Mouse (Mus musculus): ENCODE measurements around the gene Mical2. TPM values are rescaled to one million over a fixed set of nuclear protein-coding genes. Genes with fewer than 3 reads are reported as not detected.
A peak's percentile ranks its signal among the peaks of the same experiment; 100 is the strongest.

Gene Mical2
- polyA plus RNA-seq, 1 experiment from 2014 or later, result 1.5 TPM

DNA sequence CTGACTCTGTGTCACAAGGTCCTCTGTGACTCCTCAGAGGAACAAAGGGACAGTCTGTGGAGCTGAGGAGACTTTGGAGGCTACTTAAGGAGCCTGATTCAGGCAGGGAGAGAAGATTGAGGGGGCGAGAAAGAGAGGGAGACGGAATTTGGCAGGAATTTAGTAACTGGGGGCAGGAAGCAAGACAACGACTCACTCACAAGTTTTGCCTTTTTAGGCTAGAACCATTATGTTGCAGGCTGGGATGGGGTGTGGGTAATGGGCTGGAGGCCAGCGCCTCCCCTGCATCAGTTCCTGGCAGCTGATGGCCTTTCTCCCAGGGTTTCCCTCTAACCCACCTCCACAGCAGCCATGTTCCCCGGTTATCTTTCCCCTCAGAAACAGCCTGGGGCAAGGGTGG, 152.8 kb downstream of the Mical2 start:
- WGBS, result 91% methylated on average over 5 of the region's 5 CpGs
- Histone ChIP-seq H3K9ac (replicated peaks) (no peak overlapping the region), H3K27me3 (no peaks in the 10 kb centered on the region), H3K4me3 (replicated peaks) (no peak overlapping the region), H3K27ac (no peak overlapping the region), H3K9me3 (no peaks in the 10 kb centered on the region), H3K4me2 (replicated peaks) (no peak overlapping the region), H3K36me3 (no peaks in the 10 kb centered on the region), H3K4me1 (replicated peaks) (no peaks in the 10 kb centered on the region)
- ATAC-seq, result no peak

DNA sequence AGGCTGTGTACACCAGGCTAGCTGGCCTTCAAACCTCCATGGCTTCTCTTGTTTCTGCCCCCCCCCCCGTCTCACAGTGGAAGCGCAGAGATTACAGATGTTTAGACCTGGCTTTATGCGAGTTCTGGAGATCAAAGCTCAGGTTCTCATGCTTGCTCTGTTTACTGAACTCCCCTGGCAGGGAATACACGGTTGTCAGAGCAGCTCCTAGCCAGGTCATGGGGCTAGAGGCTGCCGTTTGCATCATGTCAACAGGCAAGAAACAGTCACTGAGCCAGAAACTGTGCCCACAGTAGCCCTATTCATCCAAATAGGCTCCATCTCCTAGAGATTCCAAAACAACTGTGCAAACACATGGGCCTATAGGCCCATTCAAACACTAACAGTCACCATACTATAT, 160.9 kb downstream of the Mical2 start:
- Histone ChIP-seq H3K4me2 (replicated peaks) (no peak overlapping the region), H3K27ac (no peak overlapping the region), H3K4me1 (replicated peaks) (peaks cover 23% of the 10 kb centered on the region), H3K36me3 (no peaks in the 10 kb centered on the region), H3K4me3 (replicated peaks) (no peak overlapping the region), H3K9me3 (no peaks in the 10 kb centered on the region), H3K27me3 (no peaks in the 10 kb centered on the region), H3K9ac (replicated peaks) (no peak overlapping the region)
- ATAC-seq, result no peak
- WGBS, result 73% methylated on average over 5 of the region's 5 CpGs

DNA sequence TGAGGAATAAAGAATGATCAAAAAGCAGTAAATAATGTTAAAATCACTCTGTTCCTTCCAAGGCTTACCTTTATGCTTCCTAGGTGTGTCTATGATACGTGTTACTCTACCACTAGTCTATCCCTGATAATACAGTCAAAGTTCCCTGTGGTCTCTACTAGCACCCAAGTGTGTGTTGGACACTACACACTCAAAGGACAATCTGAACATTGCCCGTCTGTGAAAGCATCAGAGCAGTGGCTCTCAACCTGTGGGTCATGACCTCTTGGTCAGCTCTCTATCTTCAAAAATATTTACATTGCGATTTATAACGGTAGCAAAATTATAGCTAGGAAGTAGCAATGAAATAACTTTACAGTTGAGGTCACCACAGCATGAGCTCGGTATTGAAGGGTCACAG, 162.2 kb downstream of the Mical2 start:
- Histone ChIP-seq H3K9ac (replicated peaks) (no peak overlapping the region), H3K36me3 (no peaks in the 10 kb centered on the region), H3K9me3 (no peaks in the 10 kb centered on the region), H3K4me3 (replicated peaks) (no peak overlapping the region), H3K27me3 (no peaks in the 10 kb centered on the region), H3K27ac (no peak overlapping the region), H3K4me1 (replicated peaks) (peaks cover 33% of the 10 kb centered on the region), H3K4me2 (replicated peaks) (no peak overlapping the region)
- no peak for ATAC-seq
- 91% methylated on average over 5 of the region's 5 CpGs for WGBS

DNA sequence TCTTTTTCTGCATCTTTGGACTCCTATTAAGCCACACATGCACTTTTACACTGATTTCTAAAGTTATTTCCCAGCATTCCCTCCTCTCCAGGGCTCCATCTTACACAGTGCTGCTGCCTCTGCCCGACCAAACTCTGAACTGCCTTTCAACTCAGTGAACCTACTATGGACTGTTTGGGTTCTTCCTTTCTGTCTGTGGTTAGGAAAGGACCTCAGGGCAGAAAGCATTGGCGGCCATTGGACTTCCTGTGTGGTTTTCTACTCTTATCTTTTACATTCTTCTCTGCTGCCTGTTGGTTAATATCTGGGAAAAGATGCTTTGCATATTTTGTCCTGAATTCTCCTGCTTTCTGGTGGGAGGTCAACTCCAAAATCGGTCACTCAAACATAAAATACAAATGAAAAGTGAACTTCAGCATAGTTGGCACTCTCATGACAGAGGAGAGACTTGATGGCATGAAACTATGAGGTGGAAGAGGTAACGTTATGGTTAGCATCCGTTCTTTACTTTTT, 162.8 kb downstream of the Mical2 start:
- Histone ChIP-seq H3K27ac (no peak overlapping the region), H3K4me2 (replicated peaks) (no peak overlapping the region), H3K9ac (replicated peaks) (no peak overlapping the region), H3K4me1 (replicated peaks) (peaks cover 33% of the 10 kb centered on the region), H3K9me3 (no peaks in the 10 kb centered on the region), H3K36me3 (no peaks in the 10 kb centered on the region), H3K27me3 (no peaks in the 10 kb centered on the region), H3K4me3 (replicated peaks) (no peak overlapping the region)
- 94% methylated on average over 5 of the region's 5 CpGs for WGBS
- ATAC-seq, result no peak

DNA sequence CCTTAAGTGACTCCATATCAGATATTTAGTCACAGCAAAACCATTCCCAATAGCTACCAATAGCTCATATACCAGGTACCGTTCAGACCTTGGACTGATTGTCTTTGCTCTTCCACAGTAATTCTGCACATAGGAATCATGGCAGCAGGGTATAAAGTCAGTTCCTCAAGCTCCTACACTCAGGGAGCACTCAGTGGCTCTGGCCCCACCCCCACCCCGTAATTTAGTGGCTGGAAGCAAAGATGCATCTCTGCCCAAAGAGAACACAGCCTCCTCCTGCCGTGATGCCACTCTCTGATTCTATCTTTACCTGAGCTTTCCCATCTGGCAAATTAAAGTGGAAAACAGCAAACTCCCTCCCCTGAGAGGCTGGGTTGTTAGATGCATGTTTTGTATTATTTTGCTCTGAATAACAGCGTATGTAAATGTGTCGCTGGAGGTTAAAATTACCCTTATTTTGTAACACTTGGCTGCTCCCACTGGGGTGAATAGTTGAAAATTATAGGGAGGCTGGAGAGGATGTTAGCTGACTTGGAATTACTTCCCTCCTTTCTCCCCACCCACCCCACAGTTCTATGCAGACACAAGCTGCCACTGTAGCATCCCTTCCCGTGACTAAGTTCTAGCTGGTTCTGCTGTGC, 164.1 kb downstream of the Mical2 start:
- Histone ChIP-seq H3K9me3 (no peaks in the 10 kb centered on the region), H3K4me3 (replicated peaks) (no peak overlapping the region), H3K27me3 (no peaks in the 10 kb centered on the region), H3K4me2 (replicated peaks) (0 out of 2 replicates have a peak overlapping the region, but pooled peaks have one; percentile 1), H3K27ac (peak overlapping the region; percentile 60), H3K36me3 (no peaks in the 10 kb centered on the region), H3K4me1 (replicated peaks) (peaks cover 33% of the 10 kb centered on the region), H3K9ac (replicated peaks) (no peak overlapping the region)
- 51% methylated on average over 6 of the region's 6 CpGs for WGBS
- peak; percentile 49; the same call in 1 of the 2 replicates for ATAC-seq

DNA sequence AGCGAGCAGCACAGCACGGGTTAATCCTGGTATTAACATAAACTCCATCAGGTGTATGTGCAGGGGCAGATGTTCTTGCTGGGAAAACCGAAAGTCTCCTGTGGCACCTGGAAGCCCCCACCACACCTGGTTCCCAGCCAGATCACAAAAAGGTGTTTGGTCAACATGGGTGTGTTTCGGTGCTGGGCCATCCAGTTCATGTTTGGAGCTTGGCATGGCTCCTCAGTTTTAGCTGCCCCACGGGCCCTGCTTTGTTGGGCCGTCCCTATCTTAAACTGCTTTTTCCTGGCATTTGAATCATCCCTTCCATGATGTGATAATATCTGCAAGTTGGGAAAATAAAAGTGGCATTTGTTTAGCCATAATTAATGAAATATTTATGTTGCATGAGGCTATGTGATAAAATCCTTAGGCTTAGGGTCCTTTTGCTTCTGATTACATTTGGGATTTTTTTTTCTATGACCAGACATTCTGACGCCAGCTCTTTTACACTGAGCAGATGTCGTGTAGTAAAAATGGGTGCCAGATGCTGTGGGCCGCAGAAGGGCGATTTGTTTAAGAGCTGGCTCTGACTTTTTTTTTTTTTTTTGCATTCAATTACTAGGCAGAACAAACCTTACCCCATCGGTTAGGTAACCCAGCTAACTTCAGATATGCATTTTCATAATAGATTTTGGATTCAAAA, 164.7 kb downstream of the Mical2 start:
- no peaks in the 10 kb centered on the region for H3K9me3 ChIP-seq
- peak overlapping the region; percentile 60 for H3K27ac ChIP-seq
- no peak overlapping the region for H3K9ac ChIP-seq (replicated peaks)
- peak; percentile 25; the same call in 1 of the 2 replicates for ATAC-seq
- H3K4me2 ChIP-seq (replicated peaks), result 0 out of 2 replicates have a peak overlapping the region, but pooled peaks have one; percentile 1
- no peaks in the 10 kb centered on the region; the same call in 1 of the 2 replicates for H3K27me3 ChIP-seq
- 28% methylated on average over 11 of the region's 11 CpGs for WGBS
- no peaks in the 10 kb centered on the region for H3K36me3 ChIP-seq
- peaks cover 33% of the 10 kb centered on the region for H3K4me1 ChIP-seq (replicated peaks)
- H3K4me3 ChIP-seq (replicated peaks), result no peak overlapping the region

DNA sequence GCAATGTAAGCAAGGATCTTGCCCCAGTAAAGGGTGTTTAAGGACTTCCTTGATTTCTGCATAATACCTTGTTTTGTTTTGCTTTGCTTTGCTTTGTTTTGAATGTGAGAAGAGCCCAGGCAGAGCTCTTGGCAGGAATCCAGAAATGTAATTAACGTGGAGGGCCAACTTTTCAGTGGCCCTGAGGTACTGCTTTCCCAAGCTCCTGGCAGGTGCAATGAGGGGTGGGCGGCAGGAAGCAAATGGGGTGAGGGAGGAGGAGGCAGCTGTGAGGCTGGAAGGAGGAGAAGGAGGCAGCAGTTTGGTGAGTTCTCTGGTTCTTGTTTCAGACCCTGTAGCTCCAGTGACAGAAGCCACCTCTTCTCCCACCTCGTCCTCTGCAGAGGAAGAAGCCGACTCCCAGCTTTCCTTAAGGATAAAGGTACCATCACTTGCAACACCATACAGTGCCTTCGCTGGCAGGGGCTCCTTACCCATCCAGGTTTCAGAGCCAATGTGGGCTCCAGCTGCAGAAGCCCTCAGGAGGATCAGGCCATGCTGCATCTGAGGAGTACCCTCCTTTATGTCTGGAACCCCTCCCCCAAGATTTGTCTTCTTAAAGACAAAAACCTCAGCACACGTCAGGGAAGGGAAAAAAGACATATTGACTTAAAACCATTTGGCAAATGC, 165.4 kb downstream of the Mical2 start:
- Histone ChIP-seq H3K9ac (replicated peaks) (no peak overlapping the region), H3K4me2 (replicated peaks) (no peak overlapping the region)
- 0 out of 2 replicates have a peak, but pooled peaks have one; percentile 65 for ATAC-seq

DNA sequence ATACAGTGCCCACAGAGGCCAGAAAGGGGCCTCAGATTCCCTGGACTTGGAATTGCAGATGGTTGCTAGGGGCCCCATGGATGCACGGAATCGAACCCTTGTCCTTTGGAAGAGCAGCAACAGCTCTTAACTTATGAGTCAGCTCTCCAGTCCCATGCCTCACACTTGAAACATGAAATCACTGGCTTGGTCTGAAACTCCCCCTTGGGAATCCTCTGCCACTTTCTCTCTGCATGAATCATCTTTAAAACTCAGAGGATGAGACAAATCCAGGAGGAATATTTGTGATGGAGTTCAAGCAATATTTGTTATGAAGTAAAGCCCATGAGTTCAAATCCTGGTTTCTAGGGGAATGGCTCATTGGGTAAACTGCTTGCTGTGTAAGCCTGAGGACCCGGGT, 172.1 kb downstream of the Mical2 start:
- Histone ChIP-seq H3K9me3 (no peaks in the 10 kb centered on the region), H3K4me2 (replicated peaks) (no peak overlapping the region), H3K9ac (replicated peaks) (no peak overlapping the region), H3K4me1 (replicated peaks) (peaks cover 8% of the 10 kb centered on the region), H3K27ac (no peak overlapping the region), H3K27me3 (no peaks in the 10 kb centered on the region; the same call in 1 of the 2 replicates), H3K36me3 (no peaks in the 10 kb centered on the region), H3K4me3 (replicated peaks) (no peak overlapping the region)
- ATAC-seq, result no peak
- WGBS, result 98% methylated on average over 3 of the region's 3 CpGs

More for the DNA sequence above, 165.4 kb downstream of the Mical2 start:
- WGBS, result 25% methylated on average over 6 of the region's 6 CpGs
- H3K36me3 ChIP-seq, result no peaks in the 10 kb centered on the region
- no peak overlapping the region for H3K4me3 ChIP-seq (replicated peaks)
- no peaks in the 10 kb centered on the region; the same call in 1 of the 2 replicates for H3K27me3 ChIP-seq
- H3K9me3 ChIP-seq, result no peaks in the 10 kb centered on the region
- H3K27ac ChIP-seq, result peak overlapping the region; percentile 62
- peaks cover 33% of the 10 kb centered on the region for H3K4me1 ChIP-seq (replicated peaks)

DNA sequence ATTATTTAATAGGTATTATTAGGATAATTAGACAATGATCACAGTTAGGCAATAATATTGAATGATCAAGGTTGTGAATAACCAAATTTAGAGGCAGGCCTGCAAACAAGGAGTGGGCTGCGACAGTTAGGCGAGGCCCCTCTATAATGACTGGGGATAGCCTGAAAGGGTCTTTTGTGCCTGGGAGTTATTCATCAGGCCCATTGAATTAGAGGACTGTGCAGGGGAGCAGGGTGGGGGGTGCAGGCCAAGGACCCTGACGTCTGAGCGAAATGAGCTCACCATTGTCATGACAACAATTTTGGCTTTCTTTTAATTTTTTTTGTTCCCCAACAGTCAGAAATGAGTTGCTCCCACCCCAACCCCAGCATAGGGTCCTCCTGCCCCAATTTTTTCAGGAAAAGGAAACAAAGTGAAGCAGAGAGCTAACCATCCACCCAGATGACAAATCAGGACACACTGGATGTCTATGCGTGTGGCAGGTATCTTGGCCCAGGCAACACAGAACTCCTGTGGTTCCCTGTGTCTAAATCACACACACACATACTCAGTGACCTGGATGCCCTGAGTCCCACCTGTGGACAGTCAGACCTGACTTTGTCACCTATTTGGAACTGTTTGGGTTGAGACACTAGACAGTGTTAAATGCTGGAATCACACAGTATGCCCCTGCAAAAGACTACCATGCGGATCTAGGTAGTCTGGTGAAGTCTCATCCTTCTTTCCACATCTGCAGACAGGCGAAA, 173.9 kb downstream of the Mical2 start:
- Histone ChIP-seq H3K4me3 (replicated peaks) (no peak overlapping the region), H3K27me3 (no peaks in the 10 kb centered on the region; the same call in 1 of the 2 replicates), H3K9ac (replicated peaks) (no peak overlapping the region), H3K4me2 (replicated peaks) (no peak overlapping the region), H3K4me1 (replicated peaks) (peaks cover 8% of the 10 kb centered on the region), H3K27ac (no peak overlapping the region), H3K9me3 (no peaks in the 10 kb centered on the region), H3K36me3 (no peaks in the 10 kb centered on the region)
- 32% methylated on average over 7 of the region's 7 CpGs for WGBS
- peak; percentile 81 for ATAC-seq

DNA sequence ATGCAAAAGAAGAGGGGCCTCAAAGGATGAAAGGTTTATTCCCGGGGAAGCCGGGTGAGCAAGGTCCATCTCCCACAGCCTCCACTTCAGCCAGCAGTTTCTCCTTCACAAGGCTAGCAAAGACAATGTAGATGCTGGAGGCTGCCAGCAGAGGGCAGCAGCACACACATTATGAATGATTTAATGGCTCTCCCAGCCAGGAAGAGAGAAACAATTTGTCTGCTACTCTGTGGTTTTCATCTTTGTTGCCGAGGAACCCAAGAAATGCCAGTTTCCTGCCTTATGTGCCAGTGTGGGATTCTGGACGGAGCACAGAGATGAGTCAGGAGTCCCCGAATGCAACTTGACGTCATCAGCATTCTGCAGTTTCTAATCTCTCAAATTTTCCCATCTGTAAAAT, 174.5 kb downstream of the Mical2 start:
- 49% methylated on average over 6 of the region's 6 CpGs for WGBS
- no peaks in the 10 kb centered on the region for H3K36me3 ChIP-seq
- H3K27ac ChIP-seq, result no peak overlapping the region

DNA sequence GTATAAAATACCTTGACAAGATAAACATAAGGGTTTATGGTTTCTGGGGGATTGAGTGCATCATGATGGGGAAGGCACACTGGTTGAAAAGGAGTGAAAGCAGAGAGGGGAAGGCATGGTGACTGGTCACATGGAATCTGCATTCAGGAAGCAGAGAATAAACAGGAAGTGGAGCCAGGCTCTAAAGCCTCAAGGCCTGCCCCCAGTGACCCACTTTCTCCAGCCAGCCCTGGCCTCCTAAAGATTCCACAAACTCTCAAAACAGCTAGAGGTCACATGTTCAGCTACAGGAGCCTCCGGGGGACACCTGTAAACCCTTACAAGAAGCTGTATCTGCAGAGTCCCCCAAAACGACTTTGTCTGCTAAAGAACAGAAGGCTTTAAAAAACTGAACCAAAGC, 179.4 kb downstream of the Mical2 start:
- H3K27me3 ChIP-seq, result no peaks in the 10 kb centered on the region
- H3K4me3 ChIP-seq (replicated peaks), result no peak overlapping the region
- peaks cover 13% of the 10 kb centered on the region; the same call in 1 of the 2 replicates for H3K4me1 ChIP-seq (replicated peaks)
- no peaks in the 10 kb centered on the region for H3K9me3 ChIP-seq
- H3K27ac ChIP-seq, result no peak overlapping the region
- H3K36me3 ChIP-seq, result no peaks in the 10 kb centered on the region
- ATAC-seq, result no peak
- no peak overlapping the region for H3K4me2 ChIP-seq (replicated peaks)
- WGBS, result 75% methylated on average over 2 of the region's 2 CpGs
- H3K9ac ChIP-seq (replicated peaks), result no peak overlapping the region

More for the DNA sequence above, 174.5 kb downstream of the Mical2 start:
- no peak overlapping the region for H3K9ac ChIP-seq (replicated peaks)
- no peak overlapping the region for H3K4me2 ChIP-seq (replicated peaks)
- H3K4me3 ChIP-seq (replicated peaks), result no peak overlapping the region
- peak; percentile 27; the same call in 1 of the 2 replicates for ATAC-seq
- H3K4me1 ChIP-seq (replicated peaks), result peaks cover 8% of the 10 kb centered on the region
- no peaks in the 10 kb centered on the region for H3K9me3 ChIP-seq
- H3K27me3 ChIP-seq, result no peaks in the 10 kb centered on the region; the same call in 1 of the 2 replicates

All from midbrain, embryonic 13.5 days (tissue).